Mouse (Mus musculus): Measurements from ENCODE around the gene Hdac9. TPM values are rescaled to one million over a fixed set of nuclear protein-coding genes. Genes with fewer than 3 reads are reported as not detected.
"Not testable (repeated sequence)": the region's sequence is repeated elsewhere in the genome, so short reads cannot be mapped to it uniquely, and the experiment has no call there.

Gene Hdac9
- total and polyA plus RNA-seq, 2 experiments from 2014 or later = 15.6 to 15.7 TPM

DNA sequence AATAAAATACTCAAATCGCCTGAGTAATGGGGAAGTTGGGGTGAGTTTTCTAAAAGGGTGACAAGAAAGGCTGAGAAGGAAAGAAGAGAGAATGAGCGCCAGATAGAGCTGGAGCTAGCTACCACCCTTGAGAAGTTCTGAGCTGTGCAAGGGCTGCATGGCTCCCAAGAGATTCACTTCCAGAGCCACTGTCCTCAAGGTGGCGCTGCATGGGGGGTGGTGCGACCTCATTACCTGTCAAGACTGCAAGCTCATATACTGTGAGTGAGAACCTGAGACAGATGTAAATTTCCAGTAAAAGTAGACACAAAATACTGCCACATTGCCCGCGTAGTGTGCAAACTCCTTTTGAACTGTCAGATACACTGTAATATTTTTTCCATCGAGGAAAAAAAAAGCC is 865.8 kb downstream of the Hdac9 start:
- 55% methylated on average over 7 of the region's 7 CpGs for WGBS
- no peak overlapping the region for H3K4me3 ChIP-seq (ENCODE audit: low read depth, low read length)
- H3K4me2 ChIP-seq (ENCODE audit: low read depth, low read length) = no peak overlapping the region
- no peaks in the 10 kb centered on the region for H3K4me1 ChIP-seq (ENCODE audit: control insufficient read depth, insufficient read depth)
- no peaks in the 10 kb centered on the region for H3K27me3 ChIP-seq (ENCODE audit: control insufficient read depth, insufficient read depth, low read length)
- H3K9me3 ChIP-seq (replicated peaks; ENCODE audit: control insufficient read depth, low read length) = no peaks in the 10 kb centered on the region
- TF ChIP-seq EP300 (IDR thresholded peaks at IDR 0.05; ENCODE audit: low read depth) (no peak), CTCF (IDR thresholded peaks at IDR 0.05; ENCODE audit: low read depth) (peak; percentile 15; the same call in 1 of the 2 replicates)
- H3K27ac ChIP-seq (ENCODE audit: low read depth) = no peak overlapping the region
- DNase-seq (ENCODE audit: low spot score) = no peak
- H3K36me3 ChIP-seq (replicated peaks; ENCODE audit: control insufficient read depth, insufficient read depth, low read length) = no peaks in the 10 kb centered on the region
- no peak for ATAC-seq (ENCODE audit: insufficient read depth, low read depth)
- H3K9ac ChIP-seq (replicated peaks; ENCODE audit: low read depth, low read length) = no peak overlapping the region

DNA sequence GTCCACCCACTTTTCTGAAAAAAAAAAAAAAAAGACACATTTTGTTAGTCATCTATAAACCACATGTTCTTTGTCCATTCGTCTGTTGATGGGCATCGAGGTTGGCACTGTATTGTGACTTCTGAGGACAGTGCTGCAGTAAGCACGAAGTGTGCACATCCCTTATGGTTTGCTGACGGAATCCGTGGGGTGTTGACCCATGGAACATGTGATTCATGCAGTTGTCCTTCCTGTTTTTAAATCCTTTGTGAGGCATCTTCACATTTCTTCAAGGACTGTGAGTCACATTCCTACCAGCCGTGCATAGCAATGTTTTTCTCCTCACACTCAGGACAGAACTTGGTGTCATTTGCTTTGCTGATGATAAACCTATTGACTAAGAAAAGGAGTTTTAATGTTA is 875.9 kb downstream of the Hdac9 start:
- WGBS = 70% methylated on average over 6 of the region's 6 CpGs
- DNase-seq (ENCODE audit: low spot score) (no peak), ATAC-seq (ENCODE audit: insufficient read depth, low read depth) (no peak)
- TF ChIP-seq CTCF (IDR thresholded peaks at IDR 0.05; ENCODE audit: low read depth) (no peak), EP300 (IDR thresholded peaks at IDR 0.05; ENCODE audit: low read depth) (no peak)
- H3K27me3 ChIP-seq (ENCODE audit: control insufficient read depth, insufficient read depth, low read length) = no peaks in the 10 kb centered on the region
- H3K4me2 ChIP-seq (ENCODE audit: low read depth, low read length) = no peak overlapping the region
- no peak overlapping the region for H3K9ac ChIP-seq (replicated peaks; ENCODE audit: low read depth, low read length)
- H3K4me3 ChIP-seq (ENCODE audit: low read depth, low read length) = no peak overlapping the region
- H3K27ac ChIP-seq (ENCODE audit: low read depth) = no peak overlapping the region
- no peaks in the 10 kb centered on the region for H3K9me3 ChIP-seq (replicated peaks; ENCODE audit: control insufficient read depth, low read length)
- H3K4me1 ChIP-seq (ENCODE audit: control insufficient read depth, insufficient read depth) = no peaks in the 10 kb centered on the region
- H3K36me3 ChIP-seq (replicated peaks; ENCODE audit: control insufficient read depth, insufficient read depth, low read length) = no peaks in the 10 kb centered on the region

DNA sequence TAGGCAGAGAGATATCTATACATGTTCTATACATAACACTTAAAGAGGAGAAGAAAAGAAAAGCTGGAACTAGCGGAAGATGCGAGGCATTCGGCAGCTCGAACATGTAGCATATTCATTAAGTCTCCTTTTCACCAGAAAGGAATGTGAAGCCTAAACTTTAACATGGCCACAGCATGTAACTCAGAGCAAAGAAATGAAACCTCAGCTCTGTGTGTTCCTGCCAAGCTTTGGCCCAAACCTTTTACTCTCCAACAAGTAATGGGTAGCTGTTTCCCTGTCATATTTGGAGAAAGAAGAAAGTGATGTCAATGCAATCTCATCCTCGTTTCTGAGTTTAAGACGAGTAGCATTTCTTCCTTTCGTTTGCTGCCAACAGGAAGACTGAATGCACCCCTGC is 876.8 kb downstream of the Hdac9 start:
- TF ChIP-seq CTCF (IDR thresholded peaks at IDR 0.05; ENCODE audit: low read depth) (no peak), EP300 (IDR thresholded peaks at IDR 0.05; ENCODE audit: low read depth) (no peak)
- Histone ChIP-seq H3K4me1 (ENCODE audit: control insufficient read depth, insufficient read depth) (no peaks in the 10 kb centered on the region), H3K27me3 (ENCODE audit: control insufficient read depth, insufficient read depth, low read length) (no peaks in the 10 kb centered on the region), H3K9ac (replicated peaks; ENCODE audit: low read depth, low read length) (no peak overlapping the region), H3K4me2 (ENCODE audit: low read depth, low read length) (no peak overlapping the region), H3K27ac (ENCODE audit: low read depth) (no peak overlapping the region), H3K36me3 (replicated peaks; ENCODE audit: control insufficient read depth, insufficient read depth, low read length) (no peaks in the 10 kb centered on the region), H3K4me3 (ENCODE audit: low read depth, low read length) (no peak overlapping the region), H3K9me3 (replicated peaks; ENCODE audit: control insufficient read depth, low read length) (no peaks in the 10 kb centered on the region)
- ATAC-seq (ENCODE audit: insufficient read depth, low read depth) (no peak), DNase-seq (ENCODE audit: low spot score) (no peak)
- 64% methylated on average over 7 of the region's 7 CpGs for WGBS

DNA sequence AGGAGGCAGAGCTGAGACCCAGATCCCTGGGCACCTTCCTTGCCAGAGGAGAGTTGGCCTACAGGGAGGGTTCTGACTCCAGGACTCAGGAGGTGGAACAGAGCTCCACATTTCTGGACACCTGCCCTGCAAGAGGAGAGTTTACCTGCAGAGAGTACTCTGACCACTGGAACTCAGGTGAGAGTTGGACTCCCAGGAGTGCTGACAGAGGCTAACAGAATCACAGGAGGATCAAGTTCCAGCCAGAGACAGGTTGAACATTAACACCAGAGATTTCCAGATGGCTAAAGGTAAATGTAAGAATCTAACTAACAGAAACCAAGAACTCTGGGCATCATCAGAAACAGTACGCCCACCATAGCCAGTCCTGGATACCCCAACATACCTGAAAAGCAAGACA is 907.1 kb downstream of the Hdac9 start:
- not testable (repeated sequence) for H3K4me2 ChIP-seq (ENCODE audit: low read depth, low read length); H3K36me3 ChIP-seq (replicated peaks; ENCODE audit: control insufficient read depth, insufficient read depth, low read length); H3K9ac ChIP-seq (replicated peaks; ENCODE audit: low read depth, low read length); H3K4me1 ChIP-seq (ENCODE audit: control insufficient read depth, insufficient read depth); DNase-seq (ENCODE audit: low spot score); H3K9me3 ChIP-seq (replicated peaks; ENCODE audit: control insufficient read depth, low read length); H3K4me3 ChIP-seq (ENCODE audit: low read depth, low read length); H3K27me3 ChIP-seq (ENCODE audit: control insufficient read depth, insufficient read depth, low read length); H3K27ac ChIP-seq (ENCODE audit: low read depth); ATAC-seq (ENCODE audit: insufficient read depth, low read depth)
- WGBS = 70% methylated on average over 1 of the region's 1 CpGs

Other genes with a start within 250 kb of the Hdac9 start
- not detected in 2 replicates for gene Prps1l1, start 67.7 kb upstream of the Hdac9 start, total RNA-seq (2014; rRNA removed; ENCODE audit: low replicate concordance)
- gene Prps1l1, start 67.7 kb upstream of the Hdac9 start, polyA plus RNA-seq (2015; fragmentation: Nextera tagmentation; extraction: Ambion mirVana) = not detected in 2 replicates
- gene Snx13, start 130.1 kb upstream of the Hdac9 start, total RNA-seq (2014; rRNA removed; ENCODE audit: low replicate concordance) = 22.3 and 22.8 TPM in 2 replicates
- gene Snx13, start 130.1 kb upstream of the Hdac9 start, polyA plus RNA-seq (2015; fragmentation: Nextera tagmentation; extraction: Ambion mirVana) = 34.1 and 35.1 TPM in 2 replicates